Mouse (Mus musculus): ENCODE results near the gene Sfxn2.

DNA sequence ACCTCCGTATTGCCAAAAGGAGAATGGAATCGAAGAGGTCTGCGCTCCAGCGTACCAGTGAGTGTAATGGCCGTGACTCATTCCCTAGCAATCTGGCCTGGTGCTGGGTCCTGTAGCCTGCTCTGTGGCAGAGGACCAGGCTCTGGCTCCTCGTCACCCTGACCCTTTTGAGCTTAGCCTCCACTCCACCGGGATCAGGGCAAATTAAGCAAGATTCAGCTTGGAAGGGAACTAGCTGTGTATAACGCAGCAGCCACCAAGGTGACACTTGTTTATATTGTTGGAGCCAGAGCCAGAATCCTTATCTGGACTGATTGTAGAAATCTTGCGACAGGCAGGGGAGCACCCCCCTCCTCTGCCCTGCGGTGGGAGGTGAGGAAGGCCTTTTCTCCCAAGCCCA lies 55.2 kb downstream of the Sfxn2 start:
- no peak for TF ChIP-seq NRF1 (IDR thresholded peaks at IDR 0.05; ENCODE audit: insufficient read depth, low read depth, low read length, poor library complexity, severe bottlenecking)
- no peak for TF ChIP-seq TCF12 (IDR thresholded peaks at IDR 0.05; ENCODE audit: low read depth, low read length)

All from MEL (cell line).